Mouse (Mus musculus) thymus, postnatal 0 days (tissue): ENCODE results near the gene Cadm1. TPM values are rescaled to one million over a fixed set of nuclear protein-coding genes. Genes with fewer than 3 reads are reported as not detected.

ENCODE experiments used
- DNase-seq: peaks from one replicate; pipeline ENCODE4 v3.0.0-alpha.2; 2015; ENCODE audit warnings: low spot score
- polyA plus RNA-seq: library from polyadenylated mRNA; unstranded; fragments of >200 nt; fragmentation: Nextera tagmentation; extraction: Ambion mirVana; gene quantifications from 2 replicates; pipeline ENCODE4 v1.2.1, GENCODE M21; 2015

Gene Cadm1
- polyA plus RNA-seq, 1 experiment from 2014 or later, result 7.8 TPM

- no peak for DNase-seq
Observed at GRCm38 (mm10) chr9:47548402-47548801, 18.4 kb downstream of the Cadm1 start.

DNA sequence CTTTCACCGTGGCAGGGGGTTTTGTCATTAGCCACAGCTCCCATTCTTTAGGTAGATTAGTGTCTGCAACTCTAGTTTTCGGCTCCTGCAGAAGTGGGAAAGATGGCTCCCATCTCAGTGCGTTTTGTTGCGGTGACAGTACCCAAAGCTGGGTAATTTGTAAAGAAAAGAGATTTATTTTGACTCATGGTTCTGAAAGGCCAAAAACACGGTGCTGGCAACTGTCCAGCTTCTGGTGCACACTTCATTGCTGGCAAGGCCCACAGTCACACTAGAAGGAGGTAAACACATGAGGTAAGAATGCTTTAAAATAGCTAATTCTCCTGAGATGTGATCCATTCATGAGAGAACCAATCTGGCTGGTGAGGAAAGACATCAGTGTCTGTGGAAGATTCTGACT is 18.9 kb downstream of the Cadm1 start:
- no peak for DNase-seq

- no peak for DNase-seq
Observed at GRCm38 (mm10) chr9:47552960-47553575, 23.1 kb downstream of the Cadm1 start.

DNA sequence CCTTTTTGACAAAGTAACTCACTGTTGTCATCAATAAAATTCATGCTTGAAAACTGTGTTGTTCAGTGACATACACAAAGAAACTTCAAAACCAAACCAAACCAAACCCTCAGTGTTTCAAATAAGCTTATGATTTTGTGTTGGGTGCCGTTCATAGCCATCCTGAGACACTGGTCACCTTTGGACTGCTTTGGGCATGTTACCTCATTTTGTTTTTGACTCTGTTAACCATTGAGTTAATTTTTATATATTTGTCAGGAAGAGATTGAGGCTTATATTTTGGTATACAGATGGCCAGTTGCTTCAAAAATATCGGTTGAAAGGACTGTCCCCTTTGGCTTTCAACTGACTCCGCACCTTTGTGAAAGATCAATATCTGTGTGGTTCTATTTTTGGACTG is 30.8 kb downstream of the Cadm1 start:
- DNase-seq, result no peak

GRCm38 (mm10) chr9:47561596-47561995 is 31.6 kb downstream of the Cadm1 start:
- DNase-seq, result no peak

- DNase-seq, result no peak
Observed at GRCm38 (mm10) chr9:47565088-47565487, 35.1 kb downstream of the Cadm1 start.

- no peak for DNase-seq
Observed at GRCm38 (mm10) chr9:47567873-47568272, 37.9 kb downstream of the Cadm1 start.

DNA sequence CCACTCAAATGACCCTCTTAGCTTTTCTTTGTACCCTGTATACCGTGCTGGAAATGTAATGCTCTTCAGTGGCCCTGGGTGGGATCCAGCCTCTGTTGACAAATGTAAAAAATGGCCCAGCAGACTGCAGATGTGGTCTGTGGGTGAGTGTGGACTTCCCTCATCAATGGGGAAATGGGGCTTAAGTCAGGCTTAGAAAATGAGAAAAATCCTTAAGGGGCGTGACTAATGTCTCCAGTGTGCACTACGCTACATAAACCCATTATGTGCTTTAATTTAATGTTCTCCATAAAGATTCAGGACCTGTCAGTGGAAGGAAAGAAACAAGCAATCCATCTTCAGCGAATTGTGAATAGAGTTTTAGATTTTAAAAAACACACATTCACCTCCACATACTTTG is 40.2 kb downstream of the Cadm1 start:
- no peak for DNase-seq

GRCm38 (mm10) chr9:47571461-47571860 is 41.5 kb downstream of the Cadm1 start:
- DNase-seq, result no peak

GRCm38 (mm10) chr9:47572132-47572531 is 42.2 kb downstream of the Cadm1 start:
- no peak for DNase-seq

- no peak for DNase-seq
Observed at GRCm38 (mm10) chr9:47573456-47573855, 43.5 kb downstream of the Cadm1 start.

GRCm38 (mm10) chr9:47574710-47575414 is 44.9 kb downstream of the Cadm1 start:
- DNase-seq, result no peak

DNA sequence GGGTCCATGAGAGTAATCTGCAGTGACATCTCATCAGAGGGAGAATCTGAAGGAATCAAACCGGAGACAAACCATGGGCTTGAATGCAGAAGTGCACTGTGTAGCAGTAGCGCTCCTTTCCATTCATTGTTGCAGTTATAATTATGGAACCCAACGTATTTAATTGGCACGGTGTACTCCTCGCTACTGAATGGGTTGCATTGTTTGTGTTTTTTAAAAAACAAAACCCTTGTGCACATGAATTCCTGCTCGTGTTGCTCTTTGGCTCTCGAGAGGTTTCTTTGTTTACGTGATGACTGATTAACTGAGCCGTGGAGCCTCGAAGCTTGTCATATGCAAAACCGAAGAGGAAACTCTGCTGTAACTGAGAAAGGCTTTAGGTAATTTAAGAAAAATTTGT is 45.8 kb downstream of the Cadm1 start:
- no peak for DNase-seq

GRCm38 (mm10) chr9:47579464-47579863 is 49.5 kb downstream of the Cadm1 start:
- DNase-seq, result no peak

DNA sequence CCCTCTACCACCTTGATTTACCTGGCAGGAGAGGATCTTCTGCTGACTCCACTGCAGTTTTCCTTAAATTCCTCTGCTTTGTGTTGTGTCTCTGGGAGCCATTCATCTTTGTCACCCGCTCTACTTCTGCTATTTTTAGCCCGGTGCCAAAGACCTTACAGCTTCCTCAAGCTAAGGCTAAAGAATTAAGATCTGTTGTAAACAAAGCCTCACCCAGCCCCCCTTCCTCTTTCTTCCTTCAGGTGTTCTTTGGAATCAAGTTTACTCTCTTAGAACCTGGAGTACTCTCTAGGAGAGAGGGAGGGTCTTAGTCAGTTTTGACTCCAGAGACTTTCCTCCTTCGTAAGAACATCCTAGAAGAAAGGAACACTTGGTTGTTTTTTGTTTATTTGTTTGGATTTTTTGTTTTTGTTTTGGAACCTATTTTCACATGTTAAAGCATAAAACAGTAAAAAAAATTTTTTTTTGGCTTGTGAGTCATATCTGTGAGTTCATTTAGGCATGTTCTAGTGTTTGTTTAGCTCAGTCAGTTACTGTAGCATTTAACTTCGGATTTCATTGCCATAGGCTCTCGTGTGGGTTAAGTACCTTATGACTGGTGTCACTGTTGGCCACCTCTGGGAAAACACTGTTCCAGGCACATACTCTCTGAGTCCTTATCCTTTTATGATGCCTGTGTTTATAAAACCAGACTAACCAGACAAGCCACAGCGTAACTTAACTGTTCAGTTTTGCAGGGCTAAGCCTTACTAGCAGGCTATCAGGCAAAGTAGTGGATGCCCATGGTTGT is 51.8 kb downstream of the Cadm1 start:
- no peak for DNase-seq

- no peak for DNase-seq
Observed at GRCm38 (mm10) chr9:47583241-47583640, 53.3 kb downstream of the Cadm1 start.

DNA sequence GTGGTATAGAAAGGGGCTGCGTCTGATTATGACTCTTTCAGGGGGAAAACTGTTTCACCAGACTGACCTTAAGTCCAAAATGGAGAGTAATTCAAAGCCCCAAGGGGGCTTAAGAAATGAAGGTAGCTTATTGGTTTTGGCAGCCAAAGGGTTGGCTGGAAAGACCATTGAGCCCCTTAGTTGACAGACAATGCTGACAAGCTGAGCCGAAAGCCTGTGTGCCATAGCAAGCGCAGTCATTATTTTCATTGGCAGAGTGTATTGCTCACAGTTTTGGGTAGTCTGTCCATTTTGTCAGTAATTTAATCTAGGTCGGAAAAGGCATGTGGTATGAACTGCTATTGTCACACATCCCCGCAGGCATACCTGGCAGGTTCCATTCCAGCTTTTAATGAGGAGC is 56.2 kb downstream of the Cadm1 start:
- no peak for DNase-seq

DNA sequence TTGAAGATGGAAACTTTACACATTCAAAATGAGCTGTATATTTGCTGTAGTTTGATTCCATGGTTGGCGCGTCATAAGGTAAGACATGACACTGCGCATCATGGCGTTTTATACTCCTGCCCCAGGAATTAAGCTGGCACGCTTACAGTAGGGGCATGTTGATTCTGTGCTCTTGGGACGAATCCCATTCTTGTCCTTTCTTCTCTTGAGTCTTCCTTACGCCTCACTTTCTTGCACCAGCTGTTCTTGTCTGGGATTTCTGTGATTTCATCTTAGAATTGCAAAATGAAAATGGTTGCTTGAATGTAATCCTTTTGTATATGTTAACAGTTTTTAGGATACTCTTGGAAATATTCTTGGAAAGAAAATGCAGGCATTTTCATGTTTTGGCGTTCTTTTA is 56.9 kb downstream of the Cadm1 start:
- DNase-seq, result no peak

DNA sequence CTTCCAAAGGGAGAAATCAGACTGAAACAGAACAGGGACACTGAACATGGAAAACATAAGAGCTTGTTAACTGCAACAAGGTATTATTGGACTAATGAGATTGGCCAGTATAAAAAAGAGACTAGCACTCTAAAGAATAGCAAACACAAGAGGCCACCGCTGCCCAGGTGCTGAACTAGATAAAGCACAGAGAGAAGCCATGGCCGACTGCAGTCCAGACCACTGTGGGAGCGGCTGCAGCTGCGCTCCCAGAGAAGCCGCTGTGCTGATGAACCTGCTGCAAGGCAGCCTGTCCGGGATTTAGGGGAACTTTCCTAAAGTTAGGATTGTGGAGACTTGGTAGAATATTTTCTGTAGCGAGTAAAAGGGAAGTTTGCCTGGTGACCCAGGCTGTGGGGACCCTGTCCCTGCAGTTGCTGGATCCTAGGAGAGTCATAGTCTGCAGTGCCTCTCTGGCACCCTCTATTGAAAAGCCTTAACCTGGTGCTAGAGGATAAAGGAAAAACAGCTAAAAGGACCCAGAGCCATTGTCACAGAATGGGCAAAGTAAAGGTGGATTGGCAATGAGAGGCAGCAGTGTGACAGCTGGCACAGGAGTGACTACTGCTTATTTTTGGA is 57.7 kb downstream of the Cadm1 start:
- DNase-seq, result no peak

GRCm38 (mm10) chr9:47589832-47590231 is 59.9 kb downstream of the Cadm1 start:
- no peak for DNase-seq

GRCm38 (mm10) chr9:47601541-47601940 is 71.6 kb downstream of the Cadm1 start:
- DNase-seq, result no peak

GRCm38 (mm10) chr9:47603971-47604370 is 74.0 kb downstream of the Cadm1 start:
- no peak for DNase-seq
